Mouse (Mus musculus) heart, adult 2 months (tissue): Measurements from ENCODE around the gene Pex5l. TPM values are rescaled to one million over a fixed set of nuclear protein-coding genes. Genes with fewer than 3 reads are reported as not detected.

Experiments
- DNase-seq, 2 experiments: peaks; one replicate each; pipeline ENCODE4 v3.0.0; 2021
- H3K27ac ChIP-seq: fragments of 200-600 bp; 2 replicates; pipeline ENCODE4 v1.8.1; 2022
- H3K27me3 ChIP-seq: fragments of 200-500 bp; 2 replicates; pipeline ENCODE4 v1.6.1; 2012; ENCODE audit warnings: mild to moderate bottlenecking, low read length, inconsistent platforms, mixed read lengths; ENCODE audit not compliant: control insufficient read depth, insufficient read depth
- H3K36me3 ChIP-seq: fragments of 200-500 bp; 2 replicates; pipeline ENCODE4 v1.6.1; 2012; ENCODE audit warnings: low read length, inconsistent platforms; ENCODE audit not compliant: control insufficient read depth, insufficient read depth
- H3K4me1 ChIP-seq: fragments of 200-500 bp; 2 replicates; pipeline ENCODE4 v1.6.1; 2011; ENCODE audit warnings: low read length; ENCODE audit not compliant: control insufficient read depth, insufficient read depth
- H3K4me3 ChIP-seq: fragments of 200-600 bp; 2 replicates; pipeline ENCODE4 v1.8.1; 2022
- H3K79me2 ChIP-seq: fragments of 200-500 bp; replicated peaks from 2 replicates; pipeline ENCODE4 v1.6.1; 2012; ENCODE audit warnings: mild to moderate bottlenecking, inconsistent platforms, low read length, moderate library complexity, mixed read lengths; ENCODE audit not compliant: control insufficient read depth, insufficient read depth
- H3K9ac ChIP-seq: fragments of 200-500 bp; 2 replicates; pipeline ENCODE4 v1.6.1; 2012; ENCODE audit warnings: low read depth, mild to moderate bottlenecking, control low read depth, inconsistent platforms, low read length, mixed read lengths
- CTCF ChIP-seq: fragments of 200-600 bp; IDR thresholded peaks from 2 replicates; pipeline ENCODE4 v1.8.1; 2022; ENCODE audit warnings: antibody characterized with exemption, mild to moderate bottlenecking, moderate library complexity
- EP300 ChIP-seq: fragments of 200-500 bp; IDR thresholded peaks from 2 replicates; pipeline ENCODE4 v1.6.1; 2011; ENCODE audit warnings: low read depth, low read length, control low read depth; ENCODE audit not compliant: insufficient read depth
- POLR2A ChIP-seq: fragments of 200-500 bp; IDR thresholded peaks from 2 replicates; pipeline ENCODE4 v1.6.1; 2011; ENCODE audit warnings: mild to moderate bottlenecking, low read depth, low read length, control low read depth; ENCODE audit not compliant: insufficient read depth
- WGBS: fragments of 180-500 bp; shearing (Covaris S2); methylation state at CpG from one replicate; pipeline ENCODE4 v1.1.7; 2018; 5-methylcytosine and 5-hydroxymethylcytosine counted together
- intact Hi-C: fragments of 180-260 bp; cut with DNase I; formaldehyde crosslinking; loops from one replicate; pipeline ENCODE4 v1.15.1; 2025
- polyA plus RNA-seq: library from polyadenylated mRNA; depleted of rRNA; stranded (reverse); fragments of >200 nt; gene quantifications from 2 replicates; pipeline ENCODE4 v1.2.3, GENCODE M21; 2012
- total RNA-seq, 2 experiments: library from RNA; stranded (reverse); gene quantifications; 2 replicates each; pipeline ENCODE4 v1.2.3; 2021

Gene Pex5l
- total and polyA plus RNA-seq, 3 experiments = 0.45 to 0.51 (median 0.47) TPM

DNA sequence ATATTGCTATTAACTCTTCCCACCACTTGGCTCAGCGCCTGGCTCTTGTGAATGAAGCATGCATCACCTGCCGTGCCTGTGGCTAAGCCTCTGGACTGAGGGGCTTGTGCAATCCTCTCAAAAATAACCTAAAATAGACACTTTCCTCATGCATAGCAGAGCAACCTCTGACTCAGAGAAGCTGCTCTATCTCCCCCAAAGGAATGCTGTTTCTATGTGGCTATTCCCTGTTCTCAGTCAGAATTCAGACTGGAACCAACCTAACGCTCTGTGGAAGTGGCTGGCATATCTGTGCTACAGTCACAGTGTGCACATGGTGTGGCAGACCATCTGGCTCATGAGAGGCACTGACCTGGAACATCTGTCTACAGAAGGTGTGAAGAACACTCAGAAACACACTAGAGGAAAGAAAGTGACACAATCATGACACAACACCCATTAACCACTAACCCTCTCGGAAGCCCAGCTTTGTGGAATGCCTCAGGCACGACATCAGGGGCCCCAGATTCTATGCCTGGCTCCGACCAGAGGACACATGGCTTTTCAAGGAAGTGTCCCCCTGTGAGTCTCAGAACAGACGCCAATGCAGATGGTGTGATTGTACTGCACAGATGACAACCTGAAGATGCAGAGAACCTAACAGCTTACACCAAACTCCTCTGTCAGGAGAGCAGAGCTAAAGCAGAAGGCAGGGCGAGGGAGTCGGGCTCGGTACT, 68.6 kb downstream of the Pex5l start:
- Histone ChIP-seq H3K79me2 (no peaks in the 10 kb centered on the region), H3K27me3 (no peaks in the 10 kb centered on the region), H3K36me3 (no peaks in the 10 kb centered on the region), H3K9ac (no peak overlapping the region), H3K4me3 (no peak overlapping the region), H3K27ac (no peak overlapping the region), H3K4me1 (no peaks in the 10 kb centered on the region)
- intact Hi-C loops = no loop called here
- DNase-seq = no peak
- TF ChIP-seq CTCF (no peak), EP300 (no peak), POLR2A (no peak)
- 64% methylated on average over 10 of the region's 10 CpGs for WGBS

DNA sequence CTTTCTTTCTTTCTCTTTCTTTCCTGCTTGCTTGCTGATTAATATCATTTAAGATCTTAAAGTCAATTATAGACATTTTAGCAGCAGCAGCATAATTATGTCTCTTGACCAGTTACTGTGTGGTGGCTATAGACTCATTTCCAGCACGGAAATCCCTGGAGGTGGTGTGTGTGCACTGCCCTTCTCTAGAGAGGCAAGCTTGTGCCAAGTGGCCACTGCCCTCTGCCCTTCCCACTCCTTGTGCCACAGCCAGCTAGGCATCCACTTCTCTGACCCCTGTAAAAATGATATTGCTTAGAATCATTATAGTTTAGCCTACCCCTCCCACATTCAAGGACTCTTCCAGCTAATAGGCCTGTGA, 69.2 kb downstream of the Pex5l start:
- TF ChIP-seq POLR2A = no peak
- no peak for TF ChIP-seq EP300
- Histone ChIP-seq H3K27me3 (no peaks in the 10 kb centered on the region), H3K27ac (no peak overlapping the region), H3K4me1 (no peaks in the 10 kb centered on the region), H3K9ac (no peak overlapping the region), H3K36me3 (no peaks in the 10 kb centered on the region), H3K79me2 (no peaks in the 10 kb centered on the region), H3K4me3 (no peak overlapping the region)
- WGBS = 75% methylated on average over 1 of the region's 1 CpGs
- intact Hi-C loops = no loop called here
- DNase-seq = no peak

DNA sequence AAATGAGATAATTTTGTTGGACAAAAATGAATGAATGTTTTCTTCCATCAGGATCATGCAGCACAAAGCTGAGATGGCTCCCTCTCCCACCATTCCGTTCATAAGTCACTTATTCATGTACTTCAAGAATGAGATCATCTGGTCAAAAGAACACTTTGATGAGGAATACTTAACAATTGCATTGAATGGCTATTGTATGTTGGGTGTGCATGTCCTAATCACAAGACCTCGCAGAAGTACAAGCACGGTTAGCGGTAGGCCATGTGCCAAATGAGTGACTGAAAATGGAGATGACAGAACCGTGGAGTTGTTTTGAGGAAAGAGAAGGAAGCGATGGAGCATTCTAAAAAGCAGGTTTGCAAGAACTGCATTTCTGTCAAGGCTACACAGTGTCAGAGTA, 72.3 kb downstream of the Pex5l start:
- intact Hi-C loops = no loop called here
- Histone ChIP-seq H3K4me1 (no peaks in the 10 kb centered on the region), H3K9ac (no peak overlapping the region), H3K27ac (no peak overlapping the region), H3K27me3 (no peaks in the 10 kb centered on the region), H3K36me3 (no peaks in the 10 kb centered on the region), H3K79me2 (no peaks in the 10 kb centered on the region), H3K4me3 (no peak overlapping the region)
- WGBS = 86% methylated on average over 6 of the region's 6 CpGs
- no peak for TF ChIP-seq CTCF
- no peak for DNase-seq

DNA sequence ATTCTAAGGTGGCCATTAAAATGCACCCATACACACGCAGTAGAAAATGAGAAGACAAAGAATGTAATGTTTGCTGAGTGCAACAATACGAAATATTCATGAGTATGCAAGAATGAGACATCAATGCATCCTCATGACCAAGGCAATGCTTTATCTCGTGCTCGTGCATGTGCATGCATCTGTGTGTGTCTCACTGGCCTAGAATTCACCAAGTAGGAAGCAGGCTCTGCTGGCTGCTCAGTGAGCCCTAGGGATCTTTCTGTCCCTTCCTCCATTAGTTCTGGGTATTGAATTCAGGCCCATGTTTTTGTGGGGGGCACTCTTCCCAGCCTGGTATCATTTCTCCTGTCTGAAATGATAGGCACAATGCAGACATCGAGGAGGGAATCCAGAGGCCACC, 74.9 kb downstream of the Pex5l start:
- intact Hi-C loops = no loop called here
- Histone ChIP-seq H3K4me1 (no peaks in the 10 kb centered on the region), H3K4me3 (no peak overlapping the region), H3K27me3 (no peaks in the 10 kb centered on the region), H3K27ac (no peak overlapping the region), H3K9ac (no peak overlapping the region), H3K79me2 (no peaks in the 10 kb centered on the region), H3K36me3 (no peaks in the 10 kb centered on the region)
- TF ChIP-seq CTCF (no peak), POLR2A (no peak), EP300 (no peak)
- no peak for DNase-seq
- WGBS = 77% methylated on average over 5 of the region's 5 CpGs

DNA sequence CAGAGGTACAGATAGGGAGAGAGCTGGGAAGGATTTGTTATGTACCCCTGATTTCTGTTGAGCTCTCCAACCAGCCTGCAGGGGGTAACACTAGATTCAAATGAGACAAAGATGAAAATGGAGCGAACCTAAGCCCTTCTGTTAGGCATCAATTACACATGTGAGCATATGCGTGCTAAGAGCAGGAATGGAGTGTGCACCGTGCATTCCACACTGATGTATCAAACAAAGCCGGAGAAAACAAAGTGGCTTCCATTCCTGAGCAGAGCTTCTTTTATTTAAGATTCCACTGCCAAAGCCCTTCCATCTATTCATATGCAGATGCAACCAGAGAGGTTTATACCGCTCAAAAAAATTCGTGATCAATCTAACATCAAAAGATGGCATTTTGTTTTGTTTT, 79.5 kb downstream of the Pex5l start:
- Histone ChIP-seq H3K9ac (no peak overlapping the region), H3K79me2 (no peaks in the 10 kb centered on the region), H3K27me3 (no peaks in the 10 kb centered on the region), H3K36me3 (no peaks in the 10 kb centered on the region), H3K4me3 (no peak overlapping the region), H3K27ac (no peak overlapping the region), H3K4me1 (no peaks in the 10 kb centered on the region)
- 65% methylated on average over 6 of the region's 6 CpGs for WGBS
- intact Hi-C loops = no loop called here
- TF ChIP-seq CTCF (no peak), EP300 (no peak), POLR2A (no peak)
- DNase-seq = no peak

DNA sequence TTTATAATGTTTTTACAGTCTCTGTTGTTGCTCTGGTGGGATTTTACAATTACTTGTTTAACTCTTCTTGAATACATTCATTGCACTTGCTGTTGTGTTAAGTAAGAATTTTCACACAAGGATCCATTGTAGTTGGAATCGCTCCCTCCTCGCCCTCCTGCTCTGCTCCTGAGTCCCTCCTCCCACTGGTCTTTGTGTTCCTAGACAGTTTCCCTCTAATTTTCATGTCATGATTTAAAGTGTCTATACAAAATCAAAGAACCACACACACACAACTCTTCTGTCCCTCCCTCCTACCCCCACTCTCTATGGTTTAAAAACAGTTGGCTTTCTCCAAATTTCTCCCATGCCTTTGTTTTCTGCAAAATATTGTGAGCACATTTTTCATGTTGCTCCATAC, 81.6 kb downstream of the Pex5l start:
- TF ChIP-seq EP300 (no peak), POLR2A (no peak), CTCF (no peak)
- Histone ChIP-seq H3K27me3 (no peaks in the 10 kb centered on the region), H3K9ac (no peak overlapping the region), H3K79me2 (no peaks in the 10 kb centered on the region), H3K36me3 (no peaks in the 10 kb centered on the region), H3K27ac (no peak overlapping the region), H3K4me1 (no peaks in the 10 kb centered on the region), H3K4me3 (no peak overlapping the region)
- DNase-seq = no peak
- WGBS = 87% methylated on average over 2 of the region's 2 CpGs
- intact Hi-C loops = no loop called here
